Mouse (Mus musculus) cortical plate, adult 2 months (tissue): ENCODE data around the gene Foxj3.

Source experiments
- CTCF ChIP-seq: fragments of 200-500 bp; IDR thresholded peaks from 2 replicates; pipeline ENCODE4 v1.5.1; 2011; ENCODE audit warnings: mild to moderate bottlenecking, control low read depth, low read length; ENCODE audit not compliant: insufficient read depth; ENCODE audit errors: extremely low read depth
- POLR2A ChIP-seq: fragments of 200-500 bp; IDR thresholded peaks from 2 replicates; pipeline ENCODE4 v1.6.1; 2011; ENCODE audit warnings: mild to moderate bottlenecking, low read length, control low read depth; ENCODE audit not compliant: insufficient read depth; ENCODE audit errors: extremely low read depth

DNA sequence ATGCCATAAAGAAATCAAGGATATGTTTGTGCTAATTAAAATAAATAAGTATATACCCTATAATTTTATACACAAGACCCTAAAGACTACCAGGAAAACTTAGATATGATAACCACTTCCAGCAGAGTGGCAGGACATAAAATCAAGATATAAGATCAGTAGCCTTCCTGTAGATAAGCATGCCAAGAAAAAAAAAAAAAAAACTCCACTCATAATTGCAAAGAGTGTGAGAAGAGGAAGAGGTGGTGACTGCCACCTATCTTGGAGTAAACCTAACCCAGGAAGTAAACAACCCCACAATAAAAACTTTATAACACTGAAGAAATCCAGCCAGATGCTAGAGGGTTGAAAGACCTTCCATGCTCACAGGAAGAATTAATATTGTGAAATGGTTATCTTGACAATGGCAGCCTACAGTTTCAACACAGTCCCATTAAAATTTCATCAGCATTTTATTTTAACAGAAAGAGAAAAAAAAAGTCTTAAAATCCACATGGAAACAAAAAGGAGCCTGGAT is 10.4 kb upstream of the Foxj3 start:
- TF ChIP-seq CTCF (no peak), POLR2A (no peak)
